Mouse (Mus musculus) liver, embryonic 14.5 days (tissue): ENCODE measurements around the gene Atp6v1c2. TPM values are rescaled to one million over a fixed set of nuclear protein-coding genes. Genes with fewer than 3 reads are reported as not detected.

Experiments
- ATAC-seq: fragments of 200-750 bp; cut with Nextera tagmentation; 2 replicates; pipeline ENCODE4 v1.8.0; 2017; ENCODE audit warnings: moderate number of reproducible peaks, mild to moderate bottlenecking, moderate library complexity; ENCODE audit not compliant: insufficient read depth
- DNase-seq, 3 experiments: peaks; one replicate each; pipeline ENCODE4 v3.0.0-alpha.2; 2012 to 2013; ENCODE audit warnings: low read depth in 3 of 3, low spot score in 3 of 3
- H3K27ac ChIP-seq: fragments of 300-500 bp; sonication (generic); 2 replicates; pipeline ENCODE4 v1.5.1; 2014; ENCODE audit warnings: moderate library complexity, mild to moderate bottlenecking, control low read depth, inconsistent platforms
- H3K27me3 ChIP-seq: fragments of 300-500 bp; sonication (generic); 2 replicates; pipeline ENCODE4 v1.6.1; 2014; ENCODE audit warnings: mild to moderate bottlenecking, low read length, moderate library complexity; ENCODE audit not compliant: control insufficient read depth, insufficient read depth
- H3K36me3 ChIP-seq: fragments of 300-500 bp; sonication (generic); replicated peaks from 2 replicates; pipeline ENCODE4 v1.6.1; 2014; ENCODE audit warnings: low read depth; ENCODE audit not compliant: control insufficient read depth, insufficient read depth
- H3K4me1 ChIP-seq, 2 experiments: fragments of 200-500 bp in 1 of 2; fragments of 300-500 bp in 1 of 2; sonication (generic) in 1 of 2; replicated peaks; 2 replicates each; pipeline ENCODE4 v1.6.1; 2012 to 2014; ENCODE audit warnings: antibody characterized with exemption in 1 of 2, inconsistent platforms in 1 of 2, low read length in 1 of 2; ENCODE audit not compliant: control insufficient read depth in 2 of 2, insufficient read depth in 2 of 2
- H3K4me2 ChIP-seq: fragments of 300-500 bp; sonication (generic); 2 replicates; pipeline ENCODE4 v1.6.1; 2014; ENCODE audit warnings: low read depth, mild to moderate bottlenecking, control low read depth, moderate library complexity
- H3K4me3 ChIP-seq, 2 experiments: fragments of 200-500 bp in 1 of 2; fragments of 300-500 bp in 1 of 2; sonication (generic) in 1 of 2; 2 replicates each; pipeline ENCODE4 v1.5.1; 2012 to 2014; ENCODE audit warnings: low read depth in 2 of 2, low read length in 2 of 2, mild to moderate bottlenecking in 2 of 2, control low read depth in 1 of 2, inconsistent platforms in 1 of 2, moderate library complexity in 1 of 2; ENCODE audit not compliant: insufficient read depth in 1 of 2
- H3K9ac ChIP-seq: fragments of 300-500 bp; sonication (generic); replicated peaks from 2 replicates; pipeline ENCODE4 v1.6.1; 2014; ENCODE audit warnings: mild to moderate bottlenecking, control low read depth, moderate library complexity
- H3K9me3 ChIP-seq: fragments of 300-500 bp; sonication (generic); 2 replicates; pipeline ENCODE4 v1.6.1; 2016; ENCODE audit warnings: low read length, mixed read lengths; ENCODE audit not compliant: control insufficient read depth
- CTCF ChIP-seq: IDR thresholded peaks from 2 replicates; pipeline ENCODE4 v1.5.1; 2016; ENCODE audit warnings: antibody characterized with exemption, low read depth, control low read depth
- EP300 ChIP-seq: IDR thresholded peaks from 2 replicates; pipeline ENCODE4 v1.6.1; 2016; ENCODE audit warnings: antibody characterized with exemption, low read depth
- WGBS: fragments of 180-500 bp; shearing (Covaris S2); extraction: QIAGEN DNeasy Blood & Tissue Kit; methylation state at CpG from one replicate; pipeline ENCODE4 v1.1.7; 2014; ENCODE audit not compliant: insufficient replicate concordance; 5-methylcytosine and 5-hydroxymethylcytosine counted together
- polyA plus RNA-seq, 2 experiments: library from polyadenylated mRNA; depleted of rRNA in 1 of 2; stranded (reverse) in 1 of 2; unstranded in 1 of 2; fragments of >200 nt; fragmentation: Nextera tagmentation in 1 of 2; extraction: Ambion mirVana in 1 of 2; gene quantifications; 2 replicates each; pipeline versions ENCODE4 v1.2.1 to v1.2.3; 2012 to 2014

Gene Atp6v1c2
- polyA plus RNA-seq, 2 experiments = 0.02 TPM; not detected in 1

GRCm38 (mm10) chr12:17253069-17253468, 76.1 kb downstream of the Atp6v1c2 start:
- no peaks in the 10 kb centered on the region for H3K36me3 ChIP-seq
- H3K4me3 ChIP-seq = no peak overlapping the region
- H3K4me1 ChIP-seq = no peaks in the 10 kb centered on the region
- H3K27me3 ChIP-seq = no peaks in the 10 kb centered on the region
- TF ChIP-seq CTCF = peak; percentile 78
- no peak for TF ChIP-seq EP300
- H3K9ac ChIP-seq = no peak overlapping the region
- H3K9me3 ChIP-seq = no peaks in the 10 kb centered on the region
- no peak overlapping the region for H3K4me2 ChIP-seq
- ATAC-seq = no peak
- H3K27ac ChIP-seq = no peak overlapping the region
- WGBS = 6% methylated on average over 9 of the region's 9 CpGs
- no peak for DNase-seq

GRCm38 (mm10) chr12:17250962-17251361, 78.2 kb downstream of the Atp6v1c2 start:
- Histone ChIP-seq H3K36me3 (no peaks in the 10 kb centered on the region), H3K4me3 (no peak overlapping the region), H3K27ac (no peak overlapping the region), H3K4me2 (no peak overlapping the region), H3K9me3 (no peaks in the 10 kb centered on the region), H3K4me1 (no peaks in the 10 kb centered on the region), H3K27me3 (no peaks in the 10 kb centered on the region), H3K9ac (no peak overlapping the region)
- DNase-seq (no peak), ATAC-seq (no peak)
- 49% methylated on average over 8 of the region's 8 CpGs for WGBS
- no peak for TF ChIP-seq EP300
- TF ChIP-seq CTCF = no peak

GRCm38 (mm10) chr12:17242041-17242440, 87.1 kb downstream of the Atp6v1c2 start:
- no peaks in the 10 kb centered on the region for H3K27me3 ChIP-seq
- no peak for ATAC-seq
- no peak overlapping the region for H3K27ac ChIP-seq
- no peak overlapping the region for H3K4me3 ChIP-seq
- no peak for DNase-seq
- H3K36me3 ChIP-seq = no peaks in the 10 kb centered on the region
- H3K4me1 ChIP-seq = no peaks in the 10 kb centered on the region
- H3K9ac ChIP-seq = no peak overlapping the region
- no peak overlapping the region for H3K4me2 ChIP-seq
- TF ChIP-seq EP300 = no peak
- no peak for TF ChIP-seq CTCF
- H3K9me3 ChIP-seq = no peaks in the 10 kb centered on the region

- H3K36me3 ChIP-seq = no peaks in the 10 kb centered on the region
- no peak for ATAC-seq
These were observed 87.5 kb downstream of the Atp6v1c2 start for GRCm38 (mm10) chr12:17241614-17242013.

GRCm38 (mm10) chr12:17241016-17241415, 88.1 kb downstream of the Atp6v1c2 start:
- H3K4me2 ChIP-seq = no peak overlapping the region
- H3K27me3 ChIP-seq = no peaks in the 10 kb centered on the region
- no peaks in the 10 kb centered on the region for H3K4me1 ChIP-seq
- no peak overlapping the region for H3K9ac ChIP-seq
- H3K36me3 ChIP-seq = no peaks in the 10 kb centered on the region
- H3K9me3 ChIP-seq = no peaks in the 10 kb centered on the region
- TF ChIP-seq CTCF = no peak
- TF ChIP-seq EP300 = no peak
- ATAC-seq (no peak), DNase-seq (no peak)
- 68% methylated on average over 2 of the region's 2 CpGs for WGBS
- H3K27ac ChIP-seq = no peak overlapping the region
- H3K4me3 ChIP-seq = no peak overlapping the region

More at GRCm38 (mm10) chr12:17241614-17242013, 87.5 kb downstream of the Atp6v1c2 start:
- Histone ChIP-seq H3K9me3 (no peaks in the 10 kb centered on the region), H3K27me3 (no peaks in the 10 kb centered on the region), H3K9ac (no peak overlapping the region), H3K4me1 (no peaks in the 10 kb centered on the region), H3K4me2 (no peak overlapping the region), H3K27ac (no peak overlapping the region), H3K4me3 (no peak overlapping the region)
- 72% methylated on average over 9 of the region's 9 CpGs for WGBS
- TF ChIP-seq EP300 = no peak
- TF ChIP-seq CTCF = no peak
- DNase-seq = no peak

- H3K4me3 ChIP-seq = no peak overlapping the region
These were observed 89.8 kb downstream of the Atp6v1c2 start for GRCm38 (mm10) chr12:17239428-17239688.

More at GRCm38 (mm10) chr12:17239428-17239688, 89.8 kb downstream of the Atp6v1c2 start:
- H3K4me1 ChIP-seq = no peaks in the 10 kb centered on the region
- no peak overlapping the region for H3K9ac ChIP-seq
- H3K36me3 ChIP-seq = no peaks in the 10 kb centered on the region
- H3K9me3 ChIP-seq = no peaks in the 10 kb centered on the region
- TF ChIP-seq CTCF = no peak
- TF ChIP-seq EP300 = no peak
- DNase-seq (no peak), ATAC-seq (no peak)
- H3K4me2 ChIP-seq = no peak overlapping the region
- H3K27ac ChIP-seq = no peak overlapping the region
- no peaks in the 10 kb centered on the region for H3K27me3 ChIP-seq
